Mouse (Mus musculus) forebrain, embryonic 16.5 days (tissue): Measurements from ENCODE around the gene Cnn2. TPM values are rescaled to one million over a fixed set of nuclear protein-coding genes. Genes with fewer than 3 reads are reported as not detected.

Experiments used
- ATAC-seq: fragments of 200-750 bp; cut with Nextera tagmentation; 2 replicates; pipeline ENCODE4 v1.8.0; 2017; ENCODE audit warnings: mild to moderate bottlenecking, moderate library complexity
- H3K27ac ChIP-seq: fragments of 300-500 bp; sonication (generic); 2 replicates; pipeline ENCODE4 v1.5.1; 2014; ENCODE audit warnings: low read length, control low read depth
- H3K27me3 ChIP-seq: fragments of 300-500 bp; sonication (generic); replicated peaks from 2 replicates; pipeline ENCODE4 v1.6.1; 2014; ENCODE audit warnings: low read length; ENCODE audit not compliant: control insufficient read depth, insufficient read depth
- H3K36me3 ChIP-seq: fragments of 300-500 bp; sonication (generic); 2 replicates; pipeline ENCODE4 v1.6.1; 2014; ENCODE audit not compliant: control insufficient read depth, insufficient read depth
- H3K4me1 ChIP-seq: fragments of 300-500 bp; sonication (generic); replicated peaks from 2 replicates; pipeline ENCODE4 v1.6.1; 2014; ENCODE audit warnings: low read length; ENCODE audit not compliant: control insufficient read depth, insufficient read depth
- H3K4me2 ChIP-seq: fragments of 300-500 bp; sonication (generic); 2 replicates; pipeline ENCODE4 v1.6.1; 2014; ENCODE audit warnings: mild to moderate bottlenecking, low read length, control low read depth
- H3K4me3 ChIP-seq: fragments of 300-500 bp; sonication (generic); replicated peaks from 2 replicates; pipeline ENCODE4 v1.5.1; 2014; ENCODE audit warnings: mild to moderate bottlenecking, low read length, control low read depth
- H3K9ac ChIP-seq: fragments of 300-500 bp; sonication (generic); replicated peaks from 2 replicates; pipeline ENCODE4 v1.6.1; 2014; ENCODE audit warnings: low read depth, low read length, control low read depth
- H3K9me3 ChIP-seq: fragments of 300-500 bp; sonication (generic); 2 replicates; pipeline ENCODE4 v1.6.1; 2016; ENCODE audit warnings: low read length; ENCODE audit not compliant: control insufficient read depth
- WGBS: fragments of 180-500 bp; shearing (Covaris S2); extraction: QIAGEN DNeasy Blood & Tissue Kit; methylation state at CpG from one replicate; pipeline ENCODE4 v1.1.7; 2014; 5-methylcytosine and 5-hydroxymethylcytosine counted together
- polyA plus RNA-seq: library from polyadenylated mRNA; unstranded; fragments of >200 nt; fragmentation: Nextera tagmentation; extraction: Ambion mirVana; gene quantifications from 2 replicates; pipeline ENCODE4 v1.2.1, GENCODE M21; 2015

The Cnn2 gene
- polyA plus RNA-seq, 1 experiment from 2014 or later: 30.5 TPM

DNA sequence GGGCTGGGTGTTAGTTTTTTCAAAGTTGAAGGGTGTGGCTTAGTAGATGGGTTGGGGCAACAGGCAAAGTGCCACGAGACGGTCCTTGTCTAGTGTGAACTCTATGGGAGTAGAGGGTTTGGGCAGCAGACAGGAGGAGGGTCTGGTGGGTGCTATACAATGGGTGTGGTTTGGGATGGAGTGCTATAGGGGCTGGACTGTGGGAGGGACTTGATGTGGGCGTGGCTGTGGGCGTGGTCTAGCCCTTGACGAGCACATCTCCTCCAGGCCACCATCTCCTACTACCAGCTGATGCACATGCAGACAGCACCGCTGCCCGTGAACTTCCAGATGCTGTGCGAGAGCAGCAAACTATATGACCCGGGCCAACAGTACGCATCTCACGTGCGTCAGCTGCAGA lies 37.5 kb downstream of the Cnn2 start:
- Histone ChIP-seq H3K9ac (no peak overlapping the region), H3K36me3 (no peaks in the 10 kb centered on the region), H3K27ac (no peak overlapping the region), H3K4me3 (no peak overlapping the region), H3K9me3 (no peaks in the 10 kb centered on the region), H3K4me1 (no peaks in the 10 kb centered on the region), H3K27me3 (0 out of 2 replicates have a peak, but pooled peaks cover 3% of the 10 kb centered on the region), H3K4me2 (no peak overlapping the region)
- WGBS: 60% methylated on average over 12 of the region's 12 CpGs
- no peak for ATAC-seq

DNA sequence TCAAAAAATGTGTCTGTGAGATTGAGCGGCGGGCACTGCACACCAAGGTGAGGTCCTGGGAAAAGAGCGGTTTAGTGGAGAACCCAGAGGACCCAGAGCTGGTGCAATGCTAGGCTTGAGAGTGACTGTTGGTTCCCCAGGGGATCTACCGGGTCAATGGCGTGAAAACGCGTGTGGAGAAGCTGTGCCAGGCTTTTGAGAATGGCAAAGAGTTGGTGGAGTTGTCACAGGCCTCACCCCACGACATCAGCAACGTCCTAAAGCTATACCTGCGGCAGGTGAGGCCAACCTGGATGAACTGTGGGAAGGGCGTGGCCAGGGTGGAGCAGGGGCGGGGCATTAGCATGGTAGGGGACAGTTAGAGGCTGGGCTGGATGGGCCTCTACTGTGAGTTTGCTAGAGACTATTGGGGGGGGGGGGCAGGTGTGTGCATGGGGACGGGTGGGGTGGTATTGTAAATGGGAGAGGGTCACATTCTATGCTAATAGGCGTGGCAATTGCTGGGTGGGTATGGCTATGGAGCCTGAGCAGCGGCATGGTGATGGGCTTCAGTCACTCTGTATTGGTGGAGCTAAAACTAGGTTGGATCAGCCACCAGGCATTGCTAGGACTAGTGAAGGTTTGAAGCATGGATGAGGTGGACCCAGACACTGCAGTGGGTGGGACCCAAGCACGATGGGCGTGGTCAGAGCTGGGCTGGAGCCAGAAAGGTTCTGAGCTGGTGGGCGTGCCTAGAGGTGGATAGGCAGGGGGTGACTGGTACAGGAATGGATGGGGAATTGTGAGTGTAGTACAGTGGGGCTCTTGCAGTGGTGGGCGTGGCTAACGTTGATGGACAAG lies 39.5 kb downstream of the Cnn2 start:
- no peak for ATAC-seq
- no peaks in the 10 kb centered on the region for H3K4me1 ChIP-seq
- H3K27ac ChIP-seq: no peak overlapping the region
- no peak overlapping the region for H3K4me3 ChIP-seq
- no peak overlapping the region for H3K4me2 ChIP-seq
- no peaks in the 10 kb centered on the region for H3K36me3 ChIP-seq
- no peak overlapping the region for H3K9ac ChIP-seq
- no peaks in the 10 kb centered on the region for H3K27me3 ChIP-seq
- no peaks in the 10 kb centered on the region for H3K9me3 ChIP-seq
- 74% methylated on average over 20 of the region's 20 CpGs for WGBS

DNA sequence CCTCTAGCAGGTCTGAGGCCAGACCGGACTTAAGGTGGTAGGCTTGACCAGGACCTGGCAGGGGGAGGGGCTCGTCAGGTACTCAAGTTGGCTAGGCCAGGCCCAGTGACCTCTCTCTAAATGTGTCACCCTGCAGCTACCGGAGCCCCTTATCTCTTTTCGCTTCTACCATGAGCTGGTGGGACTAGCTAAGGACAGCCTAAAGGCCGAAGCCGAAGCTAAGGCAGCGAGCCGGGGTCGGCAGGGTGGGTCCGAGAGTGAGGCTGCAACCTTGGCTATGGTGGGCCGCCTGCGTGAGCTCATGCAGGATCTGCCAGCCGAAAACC lies 40.1 kb downstream of the Cnn2 start:
- Histone ChIP-seq H3K9me3 (no peaks in the 10 kb centered on the region), H3K36me3 (no peaks in the 10 kb centered on the region), H3K27ac (no peak overlapping the region), H3K4me3 (no peak overlapping the region), H3K4me2 (no peak overlapping the region), H3K4me1 (no peaks in the 10 kb centered on the region), H3K9ac (no peak overlapping the region), H3K27me3 (no peaks in the 10 kb centered on the region)
- WGBS: 95% methylated on average over 13 of the region's 13 CpGs
- ATAC-seq: no peak

DNA sequence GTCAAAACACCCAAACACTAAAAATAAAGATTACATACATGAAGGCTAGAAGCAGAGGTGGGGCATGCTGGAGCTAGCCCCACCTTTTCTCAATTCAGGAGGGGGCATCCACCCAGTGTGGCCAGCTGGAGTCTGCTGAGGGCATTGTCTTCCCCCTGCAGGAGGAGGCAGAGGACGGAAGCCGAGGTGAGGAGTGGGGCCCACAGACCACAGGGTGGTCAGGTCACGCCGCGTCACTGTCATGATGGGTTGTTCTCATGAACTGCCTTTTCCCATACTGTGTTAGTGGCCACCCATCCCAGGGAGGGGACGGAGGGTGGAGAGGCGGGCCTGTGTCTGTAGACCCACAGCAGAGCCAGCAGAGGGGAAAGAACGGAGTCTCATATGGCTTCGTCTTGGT lies 41.8 kb downstream of the Cnn2 start:
- H3K4me3 ChIP-seq: no peak overlapping the region
- no peak overlapping the region for H3K4me2 ChIP-seq
- H3K36me3 ChIP-seq: no peaks in the 10 kb centered on the region; the same call in 1 of the 2 replicates
- no peaks in the 10 kb centered on the region for H3K27me3 ChIP-seq
- H3K9me3 ChIP-seq: no peaks in the 10 kb centered on the region
- no peak overlapping the region for H3K9ac ChIP-seq
- H3K27ac ChIP-seq: no peak overlapping the region
- WGBS: 85% methylated on average over 9 of the region's 9 CpGs
- no peak for ATAC-seq
- H3K4me1 ChIP-seq: no peaks in the 10 kb centered on the region

GRCm38 (mm10) chr10:80030736-80031135 lies 42.4 kb downstream of the Cnn2 start:
- no peak for ATAC-seq
- no peak overlapping the region for H3K27ac ChIP-seq
- H3K4me1 ChIP-seq: no peaks in the 10 kb centered on the region
- H3K9me3 ChIP-seq: no peaks in the 10 kb centered on the region
- no peak overlapping the region for H3K4me3 ChIP-seq
- WGBS: 88% methylated on average over 17 of the region's 17 CpGs
- H3K27me3 ChIP-seq: no peaks in the 10 kb centered on the region
- H3K9ac ChIP-seq: no peak overlapping the region
- H3K36me3 ChIP-seq: peaks cover 4% of the 10 kb centered on the region
- no peak overlapping the region for H3K4me2 ChIP-seq

GRCm38 (mm10) chr10:80032799-80033480 lies 44.6 kb downstream of the Cnn2 start:
- no peaks in the 10 kb centered on the region for H3K27me3 ChIP-seq
- no peak overlapping the region for H3K4me2 ChIP-seq
- H3K9me3 ChIP-seq: no peaks in the 10 kb centered on the region
- H3K9ac ChIP-seq: no peak overlapping the region
- WGBS: 79% methylated on average over 5 of the region's 5 CpGs
- peaks cover 4% of the 10 kb centered on the region; the same call in 1 of the 2 replicates for H3K4me1 ChIP-seq
- no peak for ATAC-seq
- no peak overlapping the region for H3K4me3 ChIP-seq
- H3K36me3 ChIP-seq: peaks cover 16% of the 10 kb centered on the region
- no peak overlapping the region for H3K27ac ChIP-seq

GRCm38 (mm10) chr10:80033511-80034391 lies 45.4 kb downstream of the Cnn2 start:
- H3K27me3 ChIP-seq: no peaks in the 10 kb centered on the region
- no peaks in the 10 kb centered on the region for H3K9me3 ChIP-seq
- H3K9ac ChIP-seq: no peak overlapping the region
- H3K4me1 ChIP-seq: peaks cover 12% of the 10 kb centered on the region
- H3K36me3 ChIP-seq: peaks cover 16% of the 10 kb centered on the region
- H3K4me2 ChIP-seq: no peak overlapping the region
- no peak overlapping the region for H3K4me3 ChIP-seq
- no peak for ATAC-seq
- 52% methylated on average over 9 of the region's 9 CpGs for WGBS
- no peak overlapping the region for H3K27ac ChIP-seq

- 77% methylated on average over 8 of the region's 8 CpGs for WGBS
- H3K4me2 ChIP-seq: no peak overlapping the region
- no peak overlapping the region for H3K27ac ChIP-seq
- H3K4me3 ChIP-seq: no peak overlapping the region
- peaks cover 16% of the 10 kb centered on the region for H3K36me3 ChIP-seq
- peaks cover 17% of the 10 kb centered on the region for H3K4me1 ChIP-seq
- H3K9me3 ChIP-seq: no peaks in the 10 kb centered on the region
- no peak overlapping the region for H3K9ac ChIP-seq
- no peaks in the 10 kb centered on the region for H3K27me3 ChIP-seq
- no peak for ATAC-seq
These were observed 46.8 kb downstream of the Cnn2 start for GRCm38 (mm10) chr10:80035148-80035547.

DNA sequence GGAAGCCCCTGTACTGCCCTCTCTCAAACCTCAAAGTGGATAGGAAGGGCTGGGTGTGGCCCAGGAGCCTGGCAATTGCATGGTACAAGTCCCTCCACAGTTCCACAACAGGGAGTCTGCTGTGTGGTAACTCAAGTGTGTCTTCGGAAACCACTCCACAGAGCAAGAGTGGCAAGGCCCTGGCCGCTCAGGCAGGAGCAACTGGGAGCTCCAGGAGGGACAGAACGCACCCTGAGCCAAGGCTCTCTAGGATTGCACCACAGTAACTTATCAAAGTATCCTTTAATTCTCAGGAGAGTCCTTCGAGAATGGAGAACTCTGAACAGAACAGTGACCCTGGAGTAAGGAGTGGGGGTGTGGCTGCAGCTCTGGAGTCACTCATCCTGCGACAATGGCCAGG lies 47.3 kb downstream of the Cnn2 start:
- Histone ChIP-seq H3K9ac (no peak overlapping the region), H3K36me3 (peaks cover 16% of the 10 kb centered on the region), H3K4me2 (no peak overlapping the region), H3K9me3 (no peaks in the 10 kb centered on the region), H3K4me1 (peaks cover 17% of the 10 kb centered on the region), H3K27ac (no peak overlapping the region), H3K27me3 (no peaks in the 10 kb centered on the region), H3K4me3 (no peak overlapping the region)
- ATAC-seq: no peak
- WGBS: 93% methylated on average over 5 of the region's 5 CpGs
